In the genomic region with DNA sequence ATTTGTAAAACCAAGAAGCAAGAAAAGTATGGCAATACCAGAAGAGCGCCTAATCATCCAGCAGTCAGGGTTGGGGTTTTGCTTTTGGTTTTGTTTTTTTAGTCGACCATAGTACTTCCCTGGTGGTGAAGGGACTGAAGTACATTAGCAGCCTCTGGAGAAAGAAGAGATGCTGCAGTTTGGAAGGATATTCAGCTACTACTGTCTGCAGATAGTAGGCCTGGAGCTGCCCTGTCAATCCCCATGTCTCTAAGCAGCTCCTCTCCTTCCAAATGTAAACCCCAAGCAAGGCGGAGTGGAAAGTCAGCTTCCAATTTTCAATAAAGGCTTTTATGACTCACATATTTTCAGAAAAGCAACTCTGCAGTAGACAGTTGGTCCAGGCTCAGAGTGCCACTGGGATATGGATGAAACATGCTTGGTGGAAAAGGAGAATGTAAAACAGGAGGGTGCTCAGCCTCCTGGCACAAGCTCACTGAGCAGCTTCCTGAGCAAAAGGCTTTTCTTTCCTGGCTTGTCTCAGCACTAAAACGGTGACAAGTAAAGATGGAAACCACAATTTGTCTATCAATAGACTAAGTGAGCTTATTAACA, we compare ENCODE assay signal across 1 mouse cellular context.
TF ChIP-seq lines count a peak whose summit lies in the region.

No protein-coding gene starts in this region.

TF ChIP-seq in CH12.LX, 34 proteins besides CTCF, POLR2A, EP300 and RAD21:
- TF ChIP-seq JUND (conservative IDR thresholded peaks at IDR 0.05; ENCODE audit: low read depth, low read length) (no peak), ZNF384 (IDR thresholded peaks at IDR 0.05; ENCODE audit: low read depth, low read length) (no peak), TCF12 (IDR thresholded peaks at IDR 0.05; ENCODE audit: low read depth, low read length) (no peak), ELF1 (IDR thresholded peaks at IDR 0.05; ENCODE audit: low read depth, low read length) (no peak), POLR2AphosphoS2 (IDR thresholded peaks at IDR 0.05; ENCODE audit: low read depth, low read length) (no peak), BHLHE40 (IDR thresholded peaks at IDR 0.05; ENCODE audit: low read depth, low read length) (no peak), CHD2 (IDR thresholded peaks at IDR 0.05; ENCODE audit: low read length) (no peak), ETS1 (conservative IDR thresholded peaks at IDR 0.05; ENCODE audit: low read depth, low read length) (no peak), ZMIZ1 (IDR thresholded peaks at IDR 0.05; ENCODE audit: low read depth, low read length) (no peak), HCFC1 (IDR thresholded peaks at IDR 0.05; ENCODE audit: low read depth, low read length) (no peak), MAFK (IDR thresholded peaks at IDR 0.05; ENCODE audit: insufficient replicate concordance, low read length) (no peak), TBP (conservative IDR thresholded peaks at IDR 0.05; ENCODE audit: low read depth, low read length) (no peak), PAX5 (IDR thresholded peaks at IDR 0.05; ENCODE audit: low read length) (no peak), USF2 (conservative IDR thresholded peaks at IDR 0.05; ENCODE audit: low read depth, low read length) (no peak), MAZ (IDR thresholded peaks at IDR 0.05; ENCODE audit: low read depth, low read length) (no peak)
